Mouse (Mus musculus): ENCODE measurements around the gene Gm36864.
"Not testable (repeated sequence)": the region's sequence is repeated elsewhere in the genome, so short reads cannot be mapped to it uniquely, and the experiment has no call there.

The Gm36864 gene

DNA sequence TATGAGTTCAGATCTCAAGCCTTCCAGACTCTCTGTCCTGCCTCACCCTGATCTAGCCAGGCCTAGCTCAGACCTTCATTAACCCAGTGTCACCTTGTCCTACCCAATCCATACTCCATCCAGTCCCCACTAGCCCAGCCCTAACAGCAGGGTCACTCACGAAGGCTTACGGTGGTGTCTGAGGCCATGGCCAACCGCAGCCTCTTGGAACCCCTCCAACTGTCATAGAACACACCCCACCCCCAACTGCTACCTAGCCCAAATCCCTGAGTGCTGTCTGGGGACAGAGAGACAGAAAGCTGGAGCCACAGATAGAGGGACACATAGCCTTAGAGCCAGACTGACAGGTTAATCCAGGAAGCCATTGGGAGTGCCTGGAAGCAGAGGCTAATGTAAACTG is at the start of gene Gm36864:
TSS of gene Gm36864 (plus strand) at position 269 of the 400 bp plus-strand sequence.
- no peak for DNase-seq (ENCODE audit: low read depth, low spot score)

DNA sequence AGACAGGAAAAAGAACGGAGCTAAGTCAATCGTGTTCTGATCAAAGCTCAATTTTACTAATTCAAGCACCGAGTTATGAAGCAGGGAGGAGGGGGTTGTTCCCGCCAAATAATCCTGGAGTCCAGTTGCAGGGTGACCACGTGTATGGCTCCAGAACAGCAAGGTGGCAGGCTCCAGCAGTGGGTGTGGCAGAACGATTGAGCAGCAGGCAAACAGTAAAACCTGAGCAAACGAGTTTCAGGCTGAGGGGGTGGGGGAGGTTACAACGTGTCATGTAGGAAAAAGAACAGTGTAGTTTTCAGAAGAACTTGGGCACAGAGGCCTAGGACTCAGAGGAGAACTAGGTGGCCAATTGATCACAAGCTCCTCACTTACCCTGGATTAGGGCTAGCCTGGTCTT is 49.5 kb upstream of the Gm36864 start:
- DNase-seq (ENCODE audit: low read depth, low spot score), result not testable (repeated sequence)

DNA sequence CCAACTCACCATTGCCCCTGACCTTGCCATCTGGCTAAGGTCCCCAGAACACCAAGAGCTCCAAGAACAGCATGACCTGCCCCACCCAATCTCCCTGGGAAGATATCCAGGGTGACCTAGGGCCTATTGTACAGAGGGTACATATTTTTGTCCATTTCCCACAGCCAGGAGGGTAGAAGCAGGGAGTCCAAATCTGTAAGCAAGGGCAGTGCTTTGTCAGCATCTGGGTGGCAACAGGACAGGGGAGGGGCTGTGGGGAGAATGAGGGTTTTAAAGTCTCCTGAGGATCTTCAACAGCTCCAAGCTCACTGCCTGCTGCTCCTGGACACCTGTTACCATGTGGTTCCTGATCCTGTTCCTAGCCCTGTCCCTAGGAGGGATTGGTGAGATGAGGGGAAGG is 48.0 kb upstream of the Gm36864 start, which contains the start of gene Klk1b24:
TSS of gene Klk1b24 (plus strand) at position 301 of the 400 bp plus-strand sequence.
- DNase-seq (ENCODE audit: low read depth, low spot score), result not testable (repeated sequence)

DNA sequence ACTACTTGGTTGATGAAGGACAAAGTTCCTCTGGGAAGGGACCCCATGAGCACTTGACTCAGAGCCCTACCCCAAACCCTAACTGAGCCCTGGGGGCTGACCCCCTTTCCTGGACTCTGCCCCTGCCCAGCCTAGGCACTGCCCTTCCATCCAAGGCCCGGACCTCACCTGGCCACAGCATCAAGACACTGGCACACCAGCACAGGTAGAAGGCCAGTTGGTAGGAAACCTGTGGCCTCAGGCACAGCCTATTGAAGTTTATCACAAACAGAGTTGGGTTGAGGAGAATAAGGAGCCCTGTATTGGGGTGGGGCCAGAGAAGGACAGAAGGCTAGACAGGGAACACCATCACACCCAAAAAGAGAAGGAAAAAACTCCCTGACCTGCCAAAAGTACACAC is 42.5 kb upstream of the Gm36864 start:
- not testable (repeated sequence) for DNase-seq (ENCODE audit: low read depth, low spot score)

DNA sequence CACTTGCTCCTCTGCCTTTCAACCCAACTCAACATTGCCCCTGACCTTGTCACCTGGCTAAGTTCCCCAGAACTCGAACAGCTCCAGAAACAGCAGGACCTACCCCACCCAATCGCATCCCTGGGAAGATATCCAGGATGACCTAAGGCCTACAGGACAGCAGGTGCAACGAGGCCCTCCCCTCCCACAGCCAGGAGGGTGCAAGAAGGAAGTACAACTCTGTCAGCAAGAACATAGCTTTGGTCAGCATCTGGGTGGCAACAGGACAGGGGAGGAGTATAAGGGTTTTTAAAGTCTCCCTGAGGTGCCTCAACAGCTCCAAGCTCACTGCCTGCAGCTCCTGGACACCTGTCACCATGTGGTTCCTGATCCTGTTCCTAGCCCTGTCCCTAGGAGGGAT is 38.1 kb upstream of the Gm36864 start, which contains the start of gene Klk1b3:
TSS of gene Klk1b3 (plus strand) at position 301 of the 400 bp plus-strand sequence.
- DNase-seq (ENCODE audit: low read depth, low spot score), result no peak

DNA sequence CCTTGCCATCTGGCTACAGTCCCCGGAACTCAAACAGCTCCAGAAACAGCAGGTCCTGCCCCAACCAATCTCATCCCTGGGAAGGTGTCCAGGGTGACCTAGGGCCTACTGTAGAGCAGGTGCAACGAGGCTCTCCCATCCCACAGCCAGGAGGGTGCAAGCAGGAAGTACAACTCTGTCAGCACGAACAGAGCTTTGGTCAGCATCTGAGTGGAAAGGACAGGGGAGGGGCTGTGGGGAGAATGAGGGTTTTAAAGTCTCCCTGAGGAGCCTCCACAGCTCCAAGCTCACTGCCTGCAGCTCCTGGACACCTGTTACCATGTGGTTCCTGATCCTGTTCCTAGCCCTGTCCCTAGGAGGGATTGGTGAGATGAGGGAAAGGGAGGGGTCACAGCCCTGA is 28.8 kb upstream of the Gm36864 start, which contains the start of gene Klk1b4:
TSS of gene Klk1b4 (plus strand) at position 301 of the 400 bp plus-strand sequence.
- DNase-seq (ENCODE audit: low read depth, low spot score), result not testable (repeated sequence)

DNA sequence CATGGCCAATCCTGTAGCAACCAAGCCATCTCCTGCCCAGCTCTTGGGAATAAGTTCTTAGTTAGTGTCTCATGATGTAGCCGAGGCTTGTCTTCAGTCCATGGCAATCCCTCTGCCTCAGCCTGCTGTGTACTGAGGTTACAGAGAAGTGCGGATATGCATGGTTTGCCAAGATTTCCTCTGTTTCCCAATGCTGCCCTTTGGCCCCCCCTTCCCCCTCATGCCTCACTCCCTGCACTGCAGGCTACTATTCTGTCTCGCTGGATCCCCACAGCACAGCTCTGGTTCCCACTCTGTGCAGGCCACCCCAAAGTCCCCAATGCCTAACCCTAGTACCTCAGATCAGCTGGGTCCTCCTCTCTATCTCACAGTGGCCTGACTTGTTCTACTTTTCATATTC is 27.7 kb upstream of the Gm36864 start:
- DNase-seq (ENCODE audit: low read depth, low spot score), result no peak

DNA sequence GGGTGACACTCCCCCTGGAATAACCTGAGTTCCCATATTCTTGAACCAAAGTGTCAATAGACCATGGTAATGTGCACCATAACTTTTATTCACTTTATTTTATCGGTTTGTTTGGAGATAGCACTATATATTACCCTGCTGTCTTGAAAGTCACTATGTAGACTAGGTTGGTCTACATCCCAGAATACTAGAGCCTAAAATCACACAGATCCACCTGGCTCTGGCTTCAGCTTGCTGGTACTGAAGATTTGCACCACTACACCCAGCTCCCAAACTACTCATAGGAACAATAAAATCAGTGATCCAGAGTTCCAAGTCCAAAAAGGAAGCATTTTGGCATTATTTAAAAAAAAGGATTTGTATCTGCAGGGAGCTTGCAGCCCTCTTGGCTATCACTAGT is 20.3 kb upstream of the Gm36864 start, which contains the start of gene Klk1b5:
TSS of gene Klk1b5 (plus strand) at position 301 of the 400 bp plus-strand sequence.
- no peak for DNase-seq (ENCODE audit: low read depth, low spot score)

DNA sequence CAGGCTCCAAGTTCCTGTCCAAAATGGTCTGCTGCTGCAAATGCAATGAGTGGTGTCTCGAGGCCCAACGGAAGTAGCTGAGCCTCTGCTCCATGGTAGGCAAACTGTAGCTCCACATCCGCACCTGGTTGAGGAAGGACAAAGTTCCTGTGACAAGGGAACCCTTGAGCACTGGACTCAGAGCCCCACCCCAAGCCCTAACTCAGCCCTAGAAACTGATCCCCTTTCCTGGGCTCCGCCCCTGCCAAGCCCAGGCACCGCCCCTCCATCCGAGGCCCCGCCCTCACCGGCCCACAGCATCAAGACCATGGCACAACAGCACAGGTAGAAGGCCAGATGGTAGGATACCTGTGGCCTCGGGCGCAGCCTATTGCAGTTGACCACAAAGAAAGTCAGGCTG is 14.4 kb upstream of the Gm36864 start:
- DNase-seq (ENCODE audit: low read depth, low spot score), result not testable (repeated sequence)

DNA sequence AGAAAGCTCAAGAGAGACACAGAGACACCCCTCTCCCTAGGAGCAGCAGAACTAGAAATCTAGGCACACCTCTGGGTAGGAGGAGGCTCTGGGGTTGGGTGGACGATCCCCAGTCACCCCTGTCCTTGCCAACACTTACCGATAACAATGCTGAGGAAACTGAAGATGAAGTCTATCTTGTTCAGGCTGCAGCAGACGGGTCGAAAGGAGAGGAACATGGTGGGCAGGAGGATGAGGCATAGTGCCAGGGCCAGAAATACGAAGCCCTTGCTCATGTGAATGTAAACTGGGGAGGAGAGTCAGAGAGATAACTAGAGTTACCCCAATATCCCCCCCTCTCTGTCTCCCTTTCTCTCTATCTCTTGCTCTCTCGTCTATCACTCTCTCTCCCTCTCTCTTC is 13.6 kb upstream of the Gm36864 start:
- not testable (repeated sequence) for DNase-seq (ENCODE audit: low read depth, low spot score)

DNA sequence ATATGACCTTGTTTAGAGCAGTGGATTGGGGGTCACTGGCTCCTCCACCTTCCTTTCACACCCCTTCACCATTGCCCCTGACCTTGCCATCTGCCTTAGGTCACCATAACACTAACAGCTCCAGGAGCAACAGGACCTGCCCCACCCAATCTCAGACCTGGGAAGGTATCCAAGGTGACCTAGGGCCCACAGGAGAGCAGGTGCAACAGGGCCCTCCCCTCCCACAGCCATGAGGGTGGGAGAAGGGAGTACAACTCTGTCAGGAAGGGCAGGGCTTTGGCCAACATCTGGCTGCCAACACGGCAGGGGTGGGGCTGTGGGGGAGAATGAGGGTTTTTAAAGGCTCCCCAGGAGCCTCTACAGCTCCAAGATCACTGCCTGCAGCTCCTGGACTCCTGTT is 10.9 kb upstream of the Gm36864 start, which contains the start of gene Klk1:
TSS of gene Klk1 (plus strand) at position 285 of the 400 bp plus-strand sequence.
- no peak for DNase-seq (ENCODE audit: low read depth, low spot score)

DNA sequence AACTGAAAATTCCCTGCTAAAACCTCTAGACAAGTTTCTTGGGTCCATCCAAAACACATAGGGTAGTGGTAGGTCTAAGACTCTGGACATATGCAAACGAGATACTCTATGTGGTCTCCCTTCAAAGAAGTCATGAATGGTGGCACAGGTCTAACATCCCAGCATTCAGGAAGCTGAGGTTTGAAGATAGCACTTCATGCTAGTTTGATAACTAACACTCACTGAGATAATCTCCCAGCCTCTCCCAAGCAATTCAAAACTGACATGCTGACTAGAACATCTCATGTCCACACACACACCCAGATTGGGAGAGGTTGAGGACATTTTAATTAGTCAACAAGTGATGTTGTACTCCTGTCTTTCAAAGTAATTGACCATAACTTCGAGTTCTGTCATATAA is 3.9 kb downstream of the Gm36864 start:
- DNase-seq (ENCODE audit: low read depth, low spot score), result no peak

DNA sequence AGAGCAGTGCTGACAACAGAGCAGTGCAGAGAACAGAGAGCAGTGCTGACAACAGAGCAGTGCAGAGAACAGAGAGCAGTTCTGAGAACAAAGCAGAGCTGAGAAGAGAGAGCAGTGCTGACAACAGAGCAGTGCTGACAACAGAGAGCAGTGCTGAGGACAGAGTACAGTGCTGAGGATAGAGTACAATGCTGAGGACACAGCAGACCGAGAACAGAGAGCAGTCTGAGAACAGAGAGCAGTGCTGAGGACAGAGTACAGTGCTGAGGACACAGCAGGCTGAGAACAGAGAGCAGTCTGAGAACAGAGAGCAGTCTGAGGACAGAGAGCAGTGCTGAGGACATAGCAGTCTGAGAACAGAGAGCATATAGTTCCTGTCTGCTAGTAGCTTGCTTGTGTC is 4.7 kb downstream of the Gm36864 start:
- DNase-seq (ENCODE audit: low read depth, low spot score), result no peak

DNA sequence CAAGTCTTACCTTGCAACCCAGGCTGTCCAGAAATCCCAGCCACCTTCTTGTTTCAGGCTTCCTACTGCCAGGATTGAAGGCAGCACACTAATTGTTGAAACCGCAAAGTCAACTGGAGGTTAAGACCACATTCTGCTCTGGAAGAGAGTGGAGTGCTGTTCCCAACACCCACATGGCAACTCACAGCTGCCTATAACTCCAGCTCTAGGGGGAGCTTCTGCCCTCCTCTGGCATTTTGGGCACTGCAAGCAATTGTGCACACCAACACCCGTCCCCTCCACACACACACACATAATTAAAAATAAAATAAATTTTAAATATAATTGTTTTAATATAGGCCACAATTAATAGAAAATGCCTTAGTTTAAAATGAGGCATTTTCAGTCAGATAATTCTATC is 5.2 kb downstream of the Gm36864 start:
- no peak for DNase-seq (ENCODE audit: low read depth, low spot score)

DNA sequence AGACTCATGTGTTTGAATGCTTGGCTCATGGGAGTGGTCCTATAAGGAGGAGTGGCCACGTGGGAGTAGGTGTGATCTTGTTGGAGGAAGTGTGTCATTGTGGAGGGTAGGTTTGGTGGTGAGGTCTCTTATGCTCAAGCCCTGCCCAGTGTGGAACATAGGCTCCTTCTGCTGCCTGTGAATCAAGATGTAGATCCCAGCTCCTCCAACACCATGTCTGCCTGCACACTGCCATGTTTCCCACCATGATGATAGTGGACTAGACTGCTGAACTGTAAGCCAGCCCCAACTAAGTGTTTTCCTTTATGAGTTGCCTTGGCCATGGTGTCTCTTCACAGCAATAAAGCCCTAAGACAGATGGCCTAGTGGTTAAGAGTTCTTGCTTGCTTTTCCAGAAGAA is 8.1 kb downstream of the Gm36864 start:
- no peak for DNase-seq (ENCODE audit: low read depth, low spot score)

DNA sequence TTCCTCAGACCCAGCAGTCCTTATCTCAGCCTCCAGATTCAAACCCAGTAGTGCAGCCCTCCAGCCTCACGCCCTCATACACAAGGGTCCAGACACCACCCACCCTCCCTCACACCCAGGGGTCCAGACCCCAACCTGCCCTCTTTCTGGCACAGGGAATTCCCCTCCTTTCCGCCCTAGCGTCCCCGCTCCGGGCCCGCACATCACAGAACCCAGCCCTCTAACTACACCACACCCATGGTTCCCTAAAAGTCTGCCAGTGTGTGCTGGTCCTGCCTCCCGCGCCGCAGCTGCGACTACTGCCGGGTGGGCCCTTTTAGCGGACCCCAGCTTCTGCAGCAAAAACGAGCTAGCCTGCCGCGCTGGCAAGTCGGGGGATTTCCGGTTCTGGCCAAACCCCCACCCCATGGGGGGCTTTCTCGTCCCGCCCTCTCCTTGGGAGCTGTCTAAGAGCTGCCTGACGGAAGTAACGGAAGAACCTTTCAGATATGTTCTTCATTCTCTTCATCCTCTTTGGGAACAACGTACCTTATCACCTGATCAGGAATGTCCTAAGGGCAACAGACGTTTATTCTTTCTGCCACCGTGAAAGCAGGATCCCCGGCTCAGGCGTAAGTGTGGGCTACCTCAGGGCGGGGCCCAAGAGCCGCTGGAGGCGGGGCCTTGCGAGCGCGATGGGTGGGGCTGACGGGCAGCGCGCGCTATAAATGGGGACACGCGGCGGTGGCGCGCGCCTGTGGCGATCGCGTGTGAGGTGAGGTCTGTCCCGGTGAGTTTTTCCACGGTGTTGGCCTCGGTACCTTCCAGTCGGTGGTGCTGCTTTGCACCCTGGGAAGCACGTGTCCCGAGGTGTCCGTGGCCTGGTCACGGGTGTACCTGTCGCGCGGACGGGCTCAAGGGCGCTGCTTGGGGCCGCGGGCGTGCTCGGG is 10.3 kb downstream of the Gm36864 start, which contains the start of the genes 1700028J19Rik and 2410002F23Rik:
TSS of gene 1700028J19Rik (minus strand) at position 641 of the 929 bp plus-strand sequence.
TSS of gene 2410002F23Rik (plus strand) at position 668 of the 929 bp plus-strand sequence.
- DNase-seq (ENCODE audit: low read depth, low spot score), result peak; percentile 91

DNA sequence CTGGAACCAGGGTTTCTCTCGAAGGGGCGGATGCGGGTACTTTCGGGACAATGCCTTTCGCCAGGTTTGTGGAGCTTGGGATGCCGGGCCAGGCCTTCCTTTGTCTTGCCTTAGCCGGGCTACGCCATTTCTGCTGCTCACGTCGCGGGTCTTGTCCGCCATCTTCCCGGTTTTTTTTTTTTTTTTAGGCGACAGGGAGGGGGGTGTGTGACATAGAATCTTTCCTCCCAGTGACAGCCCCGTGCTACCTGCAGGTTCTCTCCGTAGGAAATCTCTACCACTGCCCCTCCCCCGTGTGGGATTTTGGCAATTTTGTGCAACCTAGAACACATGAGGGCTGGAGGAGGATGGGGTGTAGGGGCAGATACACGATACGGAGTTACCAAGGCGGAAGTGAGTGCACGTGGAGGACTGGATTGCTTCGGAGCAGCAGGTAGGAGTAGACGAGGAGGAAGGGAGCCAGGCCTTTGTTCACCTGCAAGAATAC is 11.1 kb downstream of the Gm36864 start:
- DNase-seq (ENCODE audit: low read depth, low spot score), result peak; percentile 81

DNA sequence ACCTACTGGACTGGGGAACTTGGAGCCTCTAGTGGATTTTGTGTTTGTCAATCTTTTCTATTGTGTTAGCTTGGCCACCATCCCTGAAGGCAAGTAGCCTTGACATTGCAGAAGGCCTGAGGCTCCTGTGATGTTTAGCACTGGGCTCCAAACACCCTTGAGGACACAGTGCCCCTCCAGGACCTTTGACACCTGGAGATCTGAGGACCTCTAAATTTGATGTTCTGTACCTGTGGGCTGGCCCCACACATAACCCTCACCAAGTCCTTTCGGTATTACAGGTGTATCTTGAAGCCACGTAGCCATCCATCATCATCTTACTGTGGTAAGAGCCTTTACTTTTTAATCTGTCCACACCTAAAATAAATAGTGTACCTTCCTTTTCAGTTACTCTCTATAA is 12.0 kb downstream of the Gm36864 start:
- DNase-seq (ENCODE audit: low read depth, low spot score), result no peak

DNA sequence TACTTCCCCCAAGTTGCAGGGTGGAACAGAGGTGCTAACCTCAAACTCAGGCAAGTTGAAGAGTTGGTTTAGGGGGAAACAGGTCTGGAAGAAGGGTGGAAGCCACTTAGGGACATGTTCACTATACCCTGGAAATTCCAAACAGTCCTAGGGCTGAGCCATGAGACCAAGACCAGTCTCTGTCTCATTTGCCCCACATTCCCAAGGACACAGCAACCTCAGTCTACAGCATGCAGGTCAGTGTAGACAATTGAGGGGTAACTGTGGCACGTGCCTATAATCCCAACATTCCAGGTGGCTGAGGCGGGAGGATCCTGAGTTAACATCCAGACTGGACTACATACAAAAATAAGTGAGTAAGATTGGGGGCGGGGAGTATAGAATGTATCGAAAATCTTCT is 13.3 kb downstream of the Gm36864 start:
- no peak for DNase-seq (ENCODE audit: low read depth, low spot score)

DNA sequence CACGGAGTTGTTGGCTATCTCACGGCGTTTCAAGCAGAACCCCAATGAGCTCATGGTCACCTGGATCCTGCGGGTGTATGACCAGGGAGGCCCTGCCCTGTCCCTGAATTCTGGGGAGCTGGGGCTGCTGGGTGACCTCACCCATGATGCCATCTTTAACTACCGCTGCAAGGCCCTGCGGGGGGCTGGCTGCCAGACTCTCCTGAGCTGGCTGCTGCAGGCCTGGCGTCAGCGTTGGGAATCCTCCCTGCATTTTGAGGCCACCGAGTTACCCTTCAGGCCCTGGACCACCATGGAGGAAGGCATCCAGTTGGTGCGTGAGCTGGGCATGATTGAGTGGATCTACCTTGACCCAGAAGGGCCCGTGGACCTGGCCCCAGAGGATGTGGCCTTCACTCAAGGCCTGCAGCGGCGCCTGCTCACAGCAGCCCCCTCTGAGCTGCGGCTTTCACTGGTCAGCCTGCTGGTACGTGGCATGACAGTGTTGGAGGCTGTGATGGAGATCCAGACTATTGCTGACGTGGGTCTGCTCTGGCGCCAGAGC is 14.8 kb downstream of the Gm36864 start:
- DNase-seq (ENCODE audit: low read depth, low spot score), result not testable (repeated sequence)

DNA sequence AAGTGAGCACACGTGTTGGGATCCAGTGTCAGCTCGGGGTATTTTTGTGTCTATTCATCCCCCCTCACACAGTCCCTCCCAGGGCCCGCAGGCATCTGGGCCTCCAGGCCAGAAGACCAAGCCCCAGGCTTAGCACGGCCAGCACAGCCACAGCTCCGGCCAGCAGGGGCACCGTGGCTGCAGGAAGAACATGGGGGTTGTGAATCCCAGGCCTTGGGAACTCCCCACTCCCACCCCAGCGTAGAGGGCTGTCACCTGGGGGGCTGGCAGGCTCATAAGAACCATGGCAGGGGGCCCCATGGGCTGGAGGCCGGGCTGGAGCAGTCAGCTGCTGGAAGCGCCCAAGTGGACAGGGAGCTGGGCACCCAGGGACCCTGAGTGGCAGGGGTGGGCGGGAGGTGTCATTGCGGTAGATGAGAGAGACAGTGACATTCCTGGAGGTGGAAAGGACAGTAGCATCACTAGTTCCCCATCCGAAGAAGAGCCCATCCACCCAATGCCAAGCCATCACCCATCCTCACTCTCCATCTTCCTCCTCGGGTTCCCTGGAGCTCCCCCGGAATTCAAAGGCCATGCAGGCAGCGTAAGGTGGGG is 17.1 kb downstream of the Gm36864 start:
- no peak for DNase-seq (ENCODE audit: low read depth, low spot score)

DNA sequence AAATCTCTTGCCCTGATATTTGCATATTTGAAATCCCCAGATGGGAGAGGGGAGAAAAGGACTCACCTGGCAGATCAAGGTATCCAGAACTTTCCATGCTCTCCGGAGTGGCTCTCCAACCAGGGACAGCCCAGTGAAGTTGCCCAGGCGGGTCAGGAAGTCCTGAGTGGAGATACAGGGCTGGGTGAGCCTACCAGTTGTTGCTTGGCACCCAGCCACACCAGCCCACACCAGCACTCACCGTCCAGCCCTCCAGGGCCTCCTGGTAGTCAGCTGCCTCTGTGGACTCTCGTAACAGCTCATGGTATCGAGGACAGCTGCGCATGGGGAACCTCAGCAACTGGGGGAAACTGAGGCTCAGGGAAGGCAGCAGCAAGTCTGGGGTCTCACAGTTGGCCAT is 19.0 kb downstream of the Gm36864 start:
- DNase-seq (ENCODE audit: low read depth, low spot score), result no peak
